Mouse (Mus musculus) regulatory T cell (primary cell): ENCODE results near the gene Ctnnbip1.

Experiments used
- in situ Hi-C: fragments of 300-600 bp; cut with MboI, MseI; formaldehyde crosslinking; loops from one replicate; pipeline ENCODE4 v1.15.1; 2025; ENCODE audit warnings: high pct_unique_total_duplicates

Gene Ctnnbip1

DNA sequence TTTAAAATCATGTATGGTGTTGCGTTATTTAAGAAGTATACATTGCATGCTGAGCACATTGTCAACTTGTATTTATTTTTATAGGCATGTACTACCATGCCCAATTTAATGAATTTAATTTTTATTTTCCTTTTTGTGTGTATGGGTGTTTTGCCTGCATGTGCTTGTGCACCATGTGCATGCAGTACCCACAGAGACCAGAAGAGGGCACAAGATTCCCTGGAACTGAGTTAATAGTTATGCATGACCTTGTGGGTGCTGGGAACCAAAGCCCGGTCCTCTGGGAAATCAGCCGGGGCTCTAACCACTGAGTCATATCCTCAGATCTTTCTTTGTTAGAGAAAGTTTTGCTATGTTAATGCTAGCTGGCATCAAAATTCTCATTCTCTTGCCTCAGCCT lies 96.8 kb downstream of the Ctnnbip1 start:
- in situ Hi-C loops: no loop called here
